Mouse (Mus musculus) thymus, adult 2 months (tissue): ENCODE measurements around the gene Zscan18. TPM values are rescaled to one million over a fixed set of nuclear protein-coding genes. Genes with fewer than 3 reads are reported as not detected.
"Not testable (repeated sequence)": the region's sequence is repeated elsewhere in the genome, so short reads cannot be mapped to it uniquely, and the experiment has no call there.

Experiments used
- DNase-seq: peaks from one replicate; pipeline ENCODE4 v3.0.0; 2021
- H3K27ac ChIP-seq: fragments of 200-500 bp; 2 replicates; pipeline ENCODE4 v1.5.1; 2012; ENCODE audit warnings: low read length, control low read depth; ENCODE audit not compliant: control insufficient read depth, insufficient read depth
- H3K27me3 ChIP-seq: fragments of 200-500 bp; 2 replicates; pipeline ENCODE4 v1.6.1; 2012; ENCODE audit warnings: mild to moderate bottlenecking, low read length, moderate library complexity, mixed read lengths; ENCODE audit not compliant: control insufficient read depth, insufficient read depth
- H3K36me3 ChIP-seq: fragments of 200-500 bp; 2 replicates; pipeline ENCODE4 v1.6.1; 2012; ENCODE audit warnings: mild to moderate bottlenecking, low read length, moderate library complexity; ENCODE audit not compliant: control insufficient read depth, insufficient read depth
- H3K4me1 ChIP-seq: fragments of 200-500 bp; replicated peaks from 2 replicates; pipeline ENCODE4 v1.6.1; 2012; ENCODE audit warnings: low read length; ENCODE audit not compliant: control insufficient read depth, insufficient read depth
- H3K4me3 ChIP-seq: fragments of 200-500 bp; 2 replicates; pipeline ENCODE4 v1.5.1; 2012; ENCODE audit warnings: mild to moderate bottlenecking, low read length, control low read depth, moderate library complexity; ENCODE audit not compliant: control insufficient read depth, insufficient read depth
- CTCF ChIP-seq: fragments of 200-500 bp; IDR thresholded peaks from 2 replicates; pipeline ENCODE4 v1.5.1; 2012; ENCODE audit warnings: mild to moderate bottlenecking, control low read depth, low read length, moderate library complexity, borderline replicate concordance; ENCODE audit not compliant: control insufficient read depth, poor library complexity, insufficient read depth; ENCODE audit errors: extremely low read depth
- POLR2A ChIP-seq: fragments of 200-500 bp; IDR thresholded peaks from 2 replicates; pipeline ENCODE4 v1.6.1; 2012; ENCODE audit warnings: mild to moderate bottlenecking, low read length, control low read depth, moderate library complexity; ENCODE audit not compliant: control insufficient read depth, poor library complexity, insufficient read depth; ENCODE audit errors: extremely low read depth
- WGBS: fragments of 180-500 bp; shearing (Covaris S2); methylation state at CpG from one replicate; pipeline ENCODE4 v1.1.7; 2018; 5-methylcytosine and 5-hydroxymethylcytosine counted together
- polyA plus RNA-seq: library from polyadenylated mRNA; depleted of rRNA; stranded (reverse); fragments of >200 nt; gene quantifications from 2 replicates; pipeline ENCODE4 v1.2.3, GENCODE M21; 2012

Zscan18 gene
- polyA plus RNA-seq, 1 experiment, result 2.9 TPM

GRCm38 (mm10) chr7:12815566-12815965, 12.1 kb upstream of the Zscan18 start:
- TF ChIP-seq POLR2A, result no peak
- Histone ChIP-seq H3K4me3 (no peak overlapping the region), H3K36me3 (peaks cover 10% of the 10 kb centered on the region), H3K4me1 (no peaks in the 10 kb centered on the region), H3K27ac (no peak overlapping the region), H3K27me3 (no peaks in the 10 kb centered on the region)
- 96% methylated on average over 8 of the region's 8 CpGs for WGBS
- no peak for DNase-seq

- H3K27ac ChIP-seq, result peak overlapping the region; percentile 51
- H3K4me3 ChIP-seq, result peak overlapping the region; percentile 50
- no peaks in the 10 kb centered on the region for H3K27me3 ChIP-seq
- DNase-seq, result no peak
- no peak for TF ChIP-seq CTCF
- no peak for TF ChIP-seq POLR2A
- WGBS, result 1% methylated on average over 16 of the region's 16 CpGs
- peaks cover 9% of the 10 kb centered on the region for H3K4me1 ChIP-seq
- peaks cover 5% of the 10 kb centered on the region; the same call in 1 of the 2 replicates for H3K36me3 ChIP-seq
Observed at GRCm38 (mm10) chr7:12803727-12804071, 264 bp upstream of the Zscan18 start.

- no peaks in the 10 kb centered on the region for H3K27me3 ChIP-seq
- H3K4me1 ChIP-seq, result peaks cover 9% of the 10 kb centered on the region
- no peak overlapping the region for H3K27ac ChIP-seq
- no peak for DNase-seq
- H3K4me3 ChIP-seq, result no peak overlapping the region
- no peaks in the 10 kb centered on the region for H3K36me3 ChIP-seq
- TF ChIP-seq POLR2A (no peak), CTCF (no peak)
- WGBS, result 100% methylated on average over 1 of the region's 1 CpGs
Observed at GRCm38 (mm10) chr7:12799554-12799953, 3.9 kb downstream of the Zscan18 start.

GRCm38 (mm10) chr7:12797971-12798370, 5.5 kb downstream of the Zscan18 start:
- WGBS, result 87% methylated on average over 2 of the region's 2 CpGs

GRCm38 (mm10) chr7:12792624-12793023, 10.8 kb downstream of the Zscan18 start:
- H3K36me3 ChIP-seq, DNase-seq, H3K27me3 ChIP-seq, H3K27ac ChIP-seq, H3K4me3 ChIP-seq, H3K4me1 ChIP-seq: not testable (repeated sequence)
- WGBS, result 42% methylated on average over 11 of the region's 11 CpGs

More at GRCm38 (mm10) chr7:12797971-12798370, 5.5 kb downstream of the Zscan18 start:
- H3K27me3 ChIP-seq, result no peaks in the 10 kb centered on the region
- peaks cover 1% of the 10 kb centered on the region; the same call in 1 of the 2 replicates for H3K4me1 ChIP-seq
- H3K36me3 ChIP-seq, result no peaks in the 10 kb centered on the region
- TF ChIP-seq POLR2A, result no peak
- TF ChIP-seq CTCF, result no peak
- no peak overlapping the region for H3K4me3 ChIP-seq
- DNase-seq, result no peak
- H3K27ac ChIP-seq, result no peak overlapping the region

GRCm38 (mm10) chr7:12788025-12788424, 15.4 kb downstream of the Zscan18 start:
- Histone ChIP-seq H3K27me3 (no peaks in the 10 kb centered on the region), H3K4me1 (no peaks in the 10 kb centered on the region), H3K4me3 (no peak overlapping the region), H3K36me3 (no peaks in the 10 kb centered on the region), H3K27ac (no peak overlapping the region)
- DNase-seq, result no peak
- TF ChIP-seq CTCF (no peak), POLR2A (no peak)
- WGBS, result 49% methylated on average over 5 of the region's 5 CpGs

- H3K36me3 ChIP-seq, result no peaks in the 10 kb centered on the region
- H3K27me3 ChIP-seq, result no peaks in the 10 kb centered on the region
- no peak overlapping the region for H3K4me3 ChIP-seq
- 75% methylated on average over 6 of the region's 6 CpGs for WGBS
- no peaks in the 10 kb centered on the region for H3K4me1 ChIP-seq
- TF ChIP-seq CTCF, result no peak
- no peak for TF ChIP-seq POLR2A
- DNase-seq, result no peak
- no peak overlapping the region for H3K27ac ChIP-seq
Observed at GRCm38 (mm10) chr7:12787333-12787732, 16.1 kb downstream of the Zscan18 start.
